Comparison of ENCODE assay signal across 9 mouse cellular contexts in the genomic region with DNA sequence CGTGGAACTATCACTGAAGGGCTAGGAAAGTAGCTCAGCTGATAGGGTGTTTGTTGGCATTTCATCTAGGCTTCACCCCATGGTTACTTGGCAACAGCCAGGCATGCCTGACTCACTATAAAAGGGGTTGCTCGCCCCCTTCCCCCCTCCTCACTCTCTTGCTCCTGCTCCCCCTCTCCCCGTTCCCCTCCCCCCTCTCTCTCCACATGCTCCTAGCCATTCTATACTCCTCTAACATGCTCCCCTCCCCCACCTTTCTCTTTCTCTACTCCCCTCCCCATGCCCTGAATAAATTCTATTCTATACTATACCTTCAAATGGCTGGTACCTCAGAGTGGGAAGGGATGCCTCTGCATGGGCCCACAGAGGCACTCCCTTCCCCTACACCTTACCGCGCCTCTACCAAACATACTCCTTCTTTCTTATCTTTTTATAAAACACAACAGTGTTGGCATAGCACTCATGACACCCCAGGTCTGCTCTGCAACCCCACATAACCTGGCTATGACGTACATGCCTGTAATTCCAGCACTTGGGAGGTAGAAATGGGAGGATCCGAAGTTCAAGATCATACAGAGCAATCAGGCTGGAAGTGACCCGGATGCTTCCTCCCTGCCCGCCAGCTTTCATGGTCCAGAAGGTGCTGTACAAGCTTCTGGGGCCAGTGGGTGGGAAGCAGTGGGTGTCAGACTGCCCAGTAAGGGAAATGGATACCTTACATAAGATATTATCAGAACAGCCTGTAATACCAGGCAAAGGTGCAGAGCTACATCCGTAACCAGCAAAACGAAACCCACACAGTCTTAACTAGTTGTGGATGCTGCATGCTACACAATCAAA. TPM values are rescaled to one million over a fixed set of nuclear protein-coding genes. Genes with fewer than 3 reads are reported as not detected.
DNase-seq lines count a peak whose midpoint lies in the region; ATAC-seq lines count a peak whose summit lies in the region.
"Had no signal": no experiment of that assay in that cellular context is flagged by ENCODE, and none has a peak within 500 bp of the region (broad histone marks: within the 10 kb centered on the region; RNA-seq: fewer than 3 reads in every experiment).

No protein-coding gene starts in this region.

- ATAC-seq in limb, embryonic 12.5 days (ENCODE audit: insufficient number of reproducible peaks, insufficient read depth, low FRiP score, low TSS enrichment, low read depth), result 0 out of 2 replicates have a peak, but pooled peaks have one; percentile 42
- ATAC-seq in forebrain, embryonic 12.5 days (ENCODE audit: low FRiP score), result peak; percentile 88
- peak; percentile 64 for ATAC-seq in hindbrain, embryonic 16.5 days

- peaks cover 9% of the 10 kb centered on the region; the same call in 1 of the 2 replicates for H3K9me3 ChIP-seq in limb, embryonic 12.5 days
- H3K9me3 ChIP-seq in limb, embryonic 10.5 days (replicated peaks), result no peaks in the 10 kb centered on the region
- no peaks in the 10 kb centered on the region for H3K9me3 ChIP-seq in forebrain, embryonic 12.5 days
- H3K9me3 ChIP-seq in hindbrain, embryonic 16.5 days (ENCODE audit: control insufficient read depth, low read length), result no peaks in the 10 kb centered on the region

- no peak for DNase-seq in limb, embryonic 10.5 days (ENCODE audit: low spot score)
- peak; percentile 68 for DNase-seq in retina, embryonic 14.5 days (ENCODE audit: low spot score)
- no peak for DNase-seq in layer of hippocampus, postnatal 14 days (ENCODE audit: low spot score in 2 of 2)
- DNase-seq in gastrocnemius, postnatal 10 days, result no peak
- DNase-seq: thymus, adult 18-20 months had no signal

- H3K4me1 ChIP-seq in limb, embryonic 12.5 days (replicated peaks), result peaks cover 9% of the 10 kb centered on the region
- peaks cover 8% of the 10 kb centered on the region for H3K4me1 ChIP-seq in limb, embryonic 10.5 days
- peaks cover 18% of the 10 kb centered on the region for H3K4me1 ChIP-seq in forebrain, embryonic 12.5 days
- peaks cover 4% of the 10 kb centered on the region for H3K4me1 ChIP-seq in hindbrain, embryonic 16.5 days (ENCODE audit: control insufficient read depth, insufficient read depth, low read depth, low read length)

- no peak overlapping the region for H3K4me3 ChIP-seq in limb, embryonic 12.5 days (replicated peaks)
- H3K4me3 ChIP-seq in limb, embryonic 10.5 days, result no peak overlapping the region
- H3K4me3 ChIP-seq in forebrain, embryonic 12.5 days (replicated peaks), result no peak overlapping the region
- H3K4me3 ChIP-seq in hindbrain, embryonic 16.5 days (ENCODE audit: low read length), result no peak overlapping the region

- 64% methylated on average over 11 of the region's 11 CpGs for WGBS in limb, embryonic 12.5 days
- WGBS in limb, embryonic 10.5 days, result 72% methylated on average over 11 of the region's 11 CpGs
- 55% methylated on average over 11 of the region's 11 CpGs for WGBS in forebrain, embryonic 12.5 days
- WGBS in hindbrain, embryonic 16.5 days, result 50% methylated on average over 11 of the region's 11 CpGs

- H3K9ac ChIP-seq in limb, embryonic 12.5 days (replicated peaks), result no peak overlapping the region
- H3K9ac ChIP-seq in forebrain, embryonic 12.5 days, result no peak overlapping the region
- H3K9ac ChIP-seq in hindbrain, embryonic 16.5 days (ENCODE audit: low read depth, low read length), result no peak overlapping the region

- no peaks in the 10 kb centered on the region for H3K27me3 ChIP-seq in limb, embryonic 12.5 days
- H3K27me3 ChIP-seq in limb, embryonic 10.5 days (ENCODE audit: low read depth, poor library complexity, severe bottlenecking), result no peaks in the 10 kb centered on the region
- H3K27me3 ChIP-seq in forebrain, embryonic 12.5 days, result no peaks in the 10 kb centered on the region
- H3K27me3 ChIP-seq in hindbrain, embryonic 16.5 days (replicated peaks; ENCODE audit: control insufficient read depth, insufficient read depth, low read length), result no peaks in the 10 kb centered on the region

- no peak overlapping the region for H3K4me2 ChIP-seq in limb, embryonic 12.5 days
- no peak overlapping the region; the same call in 1 of the 2 replicates for H3K4me2 ChIP-seq in forebrain, embryonic 12.5 days
- H3K4me2 ChIP-seq in hindbrain, embryonic 16.5 days (ENCODE audit: low read length), result peak overlapping the region; percentile 15; the same call in 1 of the 2 replicates

- no peak overlapping the region for H3K27ac ChIP-seq in limb, embryonic 12.5 days
- H3K27ac ChIP-seq in limb, embryonic 10.5 days, result no peak overlapping the region
- H3K27ac ChIP-seq in forebrain, embryonic 12.5 days, result no peak overlapping the region
- no peak overlapping the region for H3K27ac ChIP-seq in hindbrain, embryonic 16.5 days (ENCODE audit: low read depth, low read length)
- H3K27ac ChIP-seq: macrophage had no signal

- H3K36me3 ChIP-seq in limb, embryonic 12.5 days, result no peaks in the 10 kb centered on the region
- H3K36me3 ChIP-seq in limb, embryonic 10.5 days, result no peaks in the 10 kb centered on the region
- no peaks in the 10 kb centered on the region for H3K36me3 ChIP-seq in forebrain, embryonic 12.5 days (replicated peaks)
- no peaks in the 10 kb centered on the region for H3K36me3 ChIP-seq in hindbrain, embryonic 16.5 days (ENCODE audit: control insufficient read depth, insufficient read depth, low read length)

RNA-seq across cellular contexts. Expression of a gene that starts 10.1 kb away (rescaled TPM):
- 0.63 and 0.77 TPM in 2 replicates for polyA plus RNA-seq in limb, embryonic 12.5 days (2016; fragmentation: Nextera tagmentation; extraction: Ambion mirVana)
- polyA plus RNA-seq in limb, embryonic 10.5 days (2016; fragmentation: Nextera tagmentation; extraction: Ambion mirVana), result 0.26 and 0.50 TPM in 2 replicates
- 5.0 and 6.2 TPM in 2 replicates for polyA plus RNA-seq in forebrain, embryonic 12.5 days (2016; fragmentation: Nextera tagmentation; extraction: Ambion mirVana)
- polyA plus RNA-seq in hindbrain, embryonic 16.5 days (2015; fragmentation: Nextera tagmentation; extraction: Ambion mirVana), result 16.6 and 19.5 TPM in 2 replicates
- total RNA-seq in layer of hippocampus, postnatal 14 days (2021), result 10 to 100 TPM; 34.9 to 36.9 TPM
- under 1 TPM; 0.86 to 0.87 TPM for total RNA-seq in gastrocnemius, postnatal 10 days (2021)

RNA-seq across cellular contexts. Expression of a gene that starts 23.9 kb away (rescaled TPM):
- polyA plus RNA-seq in limb, embryonic 12.5 days (2016; fragmentation: Nextera tagmentation; extraction: Ambion mirVana), result 38.7 and 42.1 TPM in 2 replicates
- 29.5 and 35.6 TPM in 2 replicates for polyA plus RNA-seq in limb, embryonic 10.5 days (2016; fragmentation: Nextera tagmentation; extraction: Ambion mirVana)
- polyA plus RNA-seq in forebrain, embryonic 12.5 days (2016; fragmentation: Nextera tagmentation; extraction: Ambion mirVana), result 38.9 and 40.1 TPM in 2 replicates
- polyA plus RNA-seq in hindbrain, embryonic 16.5 days (2015; fragmentation: Nextera tagmentation; extraction: Ambion mirVana), result 39.7 and 43.1 TPM in 2 replicates
- 10 to 100 TPM; 74.1 to 79.9 TPM for total RNA-seq in layer of hippocampus, postnatal 14 days (2021)
- 10 to 100 TPM; 43.5 to 57.5 TPM for total RNA-seq in gastrocnemius, postnatal 10 days (2021)
